Mouse (Mus musculus) intestine, embryonic 14.5 days (tissue): ENCODE measurements around the gene Dnah10. TPM values are rescaled to one million over a fixed set of nuclear protein-coding genes. Genes with fewer than 3 reads are reported as not detected.
"Not testable (repeated sequence)": the region's sequence is repeated elsewhere in the genome, so short reads cannot be mapped to it uniquely, and the experiment has no call there.

Experiments used
- ATAC-seq: fragments of 200-750 bp; cut with Nextera tagmentation; replicated peaks from 2 replicates; pipeline ENCODE4 v1.8.0; 2017; ENCODE audit warnings: low read depth, moderate number of reproducible peaks, moderate TSS enrichment, moderate library complexity; ENCODE audit not compliant: low FRiP score, low TSS enrichment
- DNase-seq: peaks from one replicate; pipeline ENCODE4 v3.0.0-alpha.2; 2018; ENCODE audit warnings: low spot score
- H3K27ac ChIP-seq: fragments of 300-500 bp; sonication (generic); 2 replicates; pipeline ENCODE4 v1.5.1; 2014; ENCODE audit warnings: low read depth, mild to moderate bottlenecking, control low read depth
- H3K27me3 ChIP-seq: fragments of 300-500 bp; sonication (generic); replicated peaks from 2 replicates; pipeline ENCODE4 v1.6.1; 2014; ENCODE audit warnings: low read length, control low read depth; ENCODE audit not compliant: control insufficient read depth, insufficient read depth
- H3K36me3 ChIP-seq: fragments of 300-500 bp; sonication (generic); 2 replicates; pipeline ENCODE4 v1.6.1; 2014; ENCODE audit warnings: low read length, control low read depth; ENCODE audit not compliant: control insufficient read depth, insufficient read depth
- H3K4me1 ChIP-seq: fragments of 300-500 bp; sonication (generic); replicated peaks from 2 replicates; pipeline ENCODE4 v1.6.1; 2014; ENCODE audit warnings: low read length, control low read depth, mixed read lengths; ENCODE audit not compliant: control insufficient read depth, insufficient read depth
- H3K4me2 ChIP-seq: fragments of 300-500 bp; sonication (generic); 2 replicates; pipeline ENCODE4 v1.6.1; 2014; ENCODE audit warnings: low read length
- H3K4me3 ChIP-seq: fragments of 300-500 bp; sonication (generic); 2 replicates; pipeline ENCODE4 v1.5.1; 2014; ENCODE audit warnings: low read depth, low read length, control low read depth, mixed read lengths
- H3K9ac ChIP-seq: fragments of 300-500 bp; sonication (generic); 2 replicates; pipeline ENCODE4 v1.6.1; 2014; ENCODE audit warnings: mild to moderate bottlenecking, low read length
- H3K9me3 ChIP-seq: fragments of 300-500 bp; sonication (generic); 2 replicates; pipeline ENCODE4 v1.6.1; 2016; ENCODE audit warnings: low read length, control low read depth; ENCODE audit not compliant: control insufficient read depth
- WGBS: fragments of 180-500 bp; shearing (Covaris S2); extraction: QIAGEN DNeasy Blood & Tissue Kit; methylation state at CpG from one replicate; pipeline ENCODE4 v1.1.7; 2014; 5-methylcytosine and 5-hydroxymethylcytosine counted together
- polyA plus RNA-seq: library from polyadenylated mRNA; unstranded; fragments of >200 nt; fragmentation: Nextera tagmentation; extraction: Ambion mirVana; gene quantifications from 2 replicates; pipeline ENCODE4 v1.2.1, GENCODE M21; 2014

Gene Dnah10
- polyA plus RNA-seq, 1 experiment from 2014 or later = 0.11 TPM

GRCm38 (mm10) chr5:124743841-124744240 lies 19.0 kb downstream of the Dnah10 start:
- WGBS = 86% methylated on average over 3 of the region's 3 CpGs
- Histone ChIP-seq H3K36me3 (no peaks in the 10 kb centered on the region), H3K4me1 (no peaks in the 10 kb centered on the region), H3K27me3 (no peaks in the 10 kb centered on the region), H3K9me3 (0 out of 2 replicates have a peak, but pooled peaks cover 5% of the 10 kb centered on the region), H3K9ac (no peak overlapping the region), H3K4me2 (no peak overlapping the region), H3K27ac (no peak overlapping the region), H3K4me3 (no peak overlapping the region)
- ATAC-seq = no peak
- no peak for DNase-seq

GRCm38 (mm10) chr5:124746220-124746619 lies 21.3 kb downstream of the Dnah10 start:
- H3K4me3 ChIP-seq = no peak overlapping the region
- H3K36me3 ChIP-seq = no peaks in the 10 kb centered on the region
- no peaks in the 10 kb centered on the region for H3K9me3 ChIP-seq
- WGBS = 91% methylated on average over 15 of the region's 15 CpGs
- H3K4me1 ChIP-seq = no peaks in the 10 kb centered on the region
- ATAC-seq (no peak), DNase-seq (no peak)
- no peaks in the 10 kb centered on the region for H3K27me3 ChIP-seq
- no peak overlapping the region for H3K4me2 ChIP-seq
- H3K27ac ChIP-seq = no peak overlapping the region
- H3K9ac ChIP-seq = no peak overlapping the region

GRCm38 (mm10) chr5:124748296-124748695 lies 23.4 kb downstream of the Dnah10 start:
- H3K4me1 ChIP-seq = no peaks in the 10 kb centered on the region
- DNase-seq = no peak

GRCm38 (mm10) chr5:124751656-124752055 lies 26.8 kb downstream of the Dnah10 start:
- H3K27me3 ChIP-seq = no peaks in the 10 kb centered on the region
- H3K4me3 ChIP-seq = no peak overlapping the region
- H3K36me3 ChIP-seq = no peaks in the 10 kb centered on the region
- no peak overlapping the region for H3K4me2 ChIP-seq
- ATAC-seq (no peak), DNase-seq (no peak)
- WGBS = 89% methylated on average over 9 of the region's 9 CpGs
- H3K9me3 ChIP-seq = no peaks in the 10 kb centered on the region
- no peak overlapping the region for H3K27ac ChIP-seq
- H3K4me1 ChIP-seq = no peaks in the 10 kb centered on the region
- H3K9ac ChIP-seq = no peak overlapping the region

More at GRCm38 (mm10) chr5:124748296-124748695, 23.4 kb downstream of the Dnah10 start:
- Histone ChIP-seq H3K27ac (no peak overlapping the region), H3K36me3 (no peaks in the 10 kb centered on the region), H3K9me3 (no peaks in the 10 kb centered on the region), H3K27me3 (no peaks in the 10 kb centered on the region), H3K4me2 (no peak overlapping the region), H3K9ac (no peak overlapping the region), H3K4me3 (no peak overlapping the region)
- no peak for ATAC-seq
- 81% methylated on average over 18 of the region's 18 CpGs for WGBS

GRCm38 (mm10) chr5:124761011-124761410 lies 36.1 kb downstream of the Dnah10 start:
- 56% methylated on average over 18 of the region's 18 CpGs for WGBS
- Histone ChIP-seq H3K27ac (no peak overlapping the region), H3K4me2 (no peak overlapping the region), H3K9me3 (no peaks in the 10 kb centered on the region), H3K4me3 (no peak overlapping the region), H3K9ac (no peak overlapping the region), H3K36me3 (no peaks in the 10 kb centered on the region), H3K27me3 (no peaks in the 10 kb centered on the region), H3K4me1 (no peaks in the 10 kb centered on the region)
- DNase-seq (no peak), ATAC-seq (no peak)

GRCm38 (mm10) chr5:124761787-124762186 lies 36.9 kb downstream of the Dnah10 start:
- Histone ChIP-seq H3K27ac (no peak overlapping the region), H3K9me3 (no peaks in the 10 kb centered on the region), H3K4me1 (no peaks in the 10 kb centered on the region), H3K9ac (no peak overlapping the region), H3K4me2 (no peak overlapping the region), H3K4me3 (no peak overlapping the region), H3K27me3 (no peaks in the 10 kb centered on the region), H3K36me3 (no peaks in the 10 kb centered on the region)
- 100% methylated on average over 1 of the region's 1 CpGs for WGBS
- no peak for DNase-seq
- no peak for ATAC-seq

GRCm38 (mm10) chr5:124774552-124774951 lies 49.7 kb downstream of the Dnah10 start:
- H3K4me2 ChIP-seq = no peak overlapping the region
- no peaks in the 10 kb centered on the region for H3K36me3 ChIP-seq
- no peaks in the 10 kb centered on the region for H3K27me3 ChIP-seq
- H3K9ac ChIP-seq = no peak overlapping the region
- 77% methylated on average over 3 of the region's 3 CpGs for WGBS
- no peak overlapping the region for H3K4me3 ChIP-seq
- H3K27ac ChIP-seq = no peak overlapping the region
- H3K4me1 ChIP-seq = no peaks in the 10 kb centered on the region
- no peak for ATAC-seq
- H3K9me3 ChIP-seq = no peaks in the 10 kb centered on the region
- no peak for DNase-seq

- DNase-seq, H3K9ac ChIP-seq, H3K4me3 ChIP-seq, ATAC-seq, H3K9me3 ChIP-seq, H3K27ac ChIP-seq, H3K4me2 ChIP-seq, H3K36me3 ChIP-seq, H3K27me3 ChIP-seq, H3K4me1 ChIP-seq: not testable (repeated sequence)
- WGBS = 92% methylated on average over 4 of the region's 4 CpGs
Measured at GRCm38 (mm10) chr5:124776289-124776688, 51.4 kb downstream of the Dnah10 start.

GRCm38 (mm10) chr5:124777178-124777709 lies 52.4 kb downstream of the Dnah10 start:
- no peaks in the 10 kb centered on the region for H3K36me3 ChIP-seq
- no peak overlapping the region for H3K27ac ChIP-seq
- no peak overlapping the region for H3K4me2 ChIP-seq
- H3K4me3 ChIP-seq = no peak overlapping the region
- H3K27me3 ChIP-seq = no peaks in the 10 kb centered on the region
- H3K4me1 ChIP-seq = no peaks in the 10 kb centered on the region
- DNase-seq (peak; percentile 75), ATAC-seq (no peak)
- WGBS = 59% methylated on average over 6 of the region's 6 CpGs
- H3K9ac ChIP-seq = no peak overlapping the region
- H3K9me3 ChIP-seq = no peaks in the 10 kb centered on the region
